Mouse (Mus musculus) C2C12 (cell line): Measurements from ENCODE around the gene Plekhg3.

ENCODE experiments used
- CEBPB ChIP-seq: IDR thresholded peaks from one replicate; pipeline ENCODE4 v1.6.1; 2011; ENCODE audit warnings: low read depth, mild to moderate bottlenecking, control low read depth, moderate library complexity
- CTCF ChIP-seq: IDR thresholded peaks from one replicate; pipeline ENCODE4 v1.5.1; 2011; ENCODE audit not compliant: control insufficient read depth, insufficient read depth, insufficient read length
- FOSL1 ChIP-seq: IDR thresholded peaks from one replicate; pipeline ENCODE4 v1.8.0; 2011; ENCODE audit warnings: mild to moderate bottlenecking, low read length; ENCODE audit not compliant: poor library complexity, insufficient read depth, severe bottlenecking
- MAX ChIP-seq: IDR thresholded peaks from one replicate; pipeline ENCODE4 v1.6.1; 2011; ENCODE audit warnings: mild to moderate bottlenecking, control low read depth

DNA sequence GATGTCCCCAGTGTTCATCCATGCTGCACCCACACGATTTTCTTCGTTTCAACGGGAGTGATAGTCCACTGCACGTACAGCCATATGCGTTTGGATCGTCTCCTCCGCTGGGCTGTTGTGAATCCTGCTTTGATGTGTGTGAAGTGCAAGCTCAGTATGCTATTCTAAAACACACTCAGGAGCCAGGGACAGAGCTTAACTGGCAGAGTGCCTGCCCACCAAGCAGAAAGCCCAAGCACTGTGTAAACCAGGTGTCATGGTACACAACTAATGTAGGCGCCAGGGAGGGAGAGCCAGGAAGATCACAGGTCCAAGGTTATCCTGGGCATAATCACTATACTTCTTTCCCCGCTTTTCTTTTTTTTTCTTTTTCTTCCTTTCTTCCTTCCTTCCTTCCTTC, 12.7 kb upstream of the Plekhg3 start:
- TF ChIP-seq CTCF (no peak), CEBPB (no peak), MAX (no peak), FOSL1 (no peak)
